8 mouse cellular contexts compared by ENCODE assay signal in the genomic region with DNA sequence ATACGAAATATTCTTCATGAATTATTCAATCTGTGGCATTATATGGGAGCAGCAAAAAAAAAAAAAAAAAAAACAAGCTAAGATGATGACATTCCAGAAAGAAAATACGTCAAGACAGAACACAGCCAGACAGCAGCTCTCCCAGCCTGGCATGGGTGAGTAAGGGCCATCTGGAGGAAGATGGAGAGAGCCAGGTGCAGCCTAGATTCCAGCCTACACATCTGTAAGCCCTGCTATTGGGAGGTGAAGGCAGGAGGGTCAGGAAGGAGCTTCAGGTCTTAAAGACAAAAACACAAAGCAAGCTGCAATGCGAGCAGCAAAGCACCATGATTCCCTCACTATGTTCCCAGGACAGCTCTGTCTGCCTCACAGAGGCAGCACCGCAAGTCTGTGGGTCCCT. TPM values are rescaled to one million over a fixed set of nuclear protein-coding genes. Genes with fewer than 3 reads are reported as not detected.
DNase-seq lines count a peak whose midpoint lies in the region; ATAC-seq lines count a peak whose summit lies in the region.

No protein-coding gene starts in this region.

- H3K4me3 ChIP-seq in midbrain, embryonic 13.5 days (replicated peaks) = no peak overlapping the region
- no peak overlapping the region for H3K4me3 ChIP-seq in midbrain, embryonic 10.5 days
- no peak overlapping the region for H3K4me3 ChIP-seq in limb, embryonic 10.5 days

- H3K27ac ChIP-seq in midbrain, embryonic 13.5 days = peak overlapping the region; percentile 33; the same call in 1 of the 2 replicates
- no peak overlapping the region for H3K27ac ChIP-seq in midbrain, embryonic 10.5 days (replicated peaks)
- H3K27ac ChIP-seq in limb, embryonic 10.5 days = peak overlapping the region; percentile 22

- H3K36me3 ChIP-seq in midbrain, embryonic 13.5 days = no peaks in the 10 kb centered on the region
- no peaks in the 10 kb centered on the region for H3K36me3 ChIP-seq in midbrain, embryonic 10.5 days
- no peaks in the 10 kb centered on the region for H3K36me3 ChIP-seq in limb, embryonic 10.5 days

- 70% methylated on average over 4 of the region's 4 CpGs for WGBS in midbrain, embryonic 13.5 days
- 63% methylated on average over 4 of the region's 4 CpGs for WGBS in midbrain, embryonic 10.5 days
- 77% methylated on average over 4 of the region's 4 CpGs for WGBS in limb, embryonic 10.5 days

- no peak overlapping the region for H3K4me2 ChIP-seq in midbrain, embryonic 13.5 days (replicated peaks)

- peak; percentile 66 for ATAC-seq in frontal cortex, adult (ENCODE audit: low TSS enrichment)
- ATAC-seq in midbrain, embryonic 13.5 days = no peak

- DNase-seq in frontal cortex, postnatal 36 days (ENCODE audit: low spot score in 2 of 2) = no peak
- DNase-seq in midbrain, embryonic 10.5 days (ENCODE audit: low spot score) = no peak
- no peak for DNase-seq in limb, embryonic 10.5 days (ENCODE audit: low spot score)
- peak; percentile 25 for DNase-seq in thymus, postnatal 25 days
- DNase-seq in gastrocnemius, postnatal 4 days (ENCODE audit: low spot score in 2 of 2) = no peak
- no peak for DNase-seq in adrenal gland, postnatal 14 days

- H3K4me1 ChIP-seq in midbrain, embryonic 13.5 days (replicated peaks) = no peaks in the 10 kb centered on the region
- H3K4me1 ChIP-seq in midbrain, embryonic 10.5 days = no peaks in the 10 kb centered on the region
- H3K4me1 ChIP-seq in limb, embryonic 10.5 days = 0 out of 2 replicates have a peak, but pooled peaks cover 9% of the 10 kb centered on the region

- no peak overlapping the region for H3K9ac ChIP-seq in midbrain, embryonic 13.5 days (replicated peaks)

- no peaks in the 10 kb centered on the region for H3K27me3 ChIP-seq in midbrain, embryonic 13.5 days
- H3K27me3 ChIP-seq in midbrain, embryonic 10.5 days (ENCODE audit: low read depth, poor library complexity, severe bottlenecking) = no peaks in the 10 kb centered on the region
- H3K27me3 ChIP-seq in limb, embryonic 10.5 days (ENCODE audit: low read depth, poor library complexity, severe bottlenecking) = no peaks in the 10 kb centered on the region

- no peaks in the 10 kb centered on the region for H3K9me3 ChIP-seq in midbrain, embryonic 13.5 days
- no peaks in the 10 kb centered on the region for H3K9me3 ChIP-seq in midbrain, embryonic 10.5 days (replicated peaks)
- H3K9me3 ChIP-seq in limb, embryonic 10.5 days (replicated peaks) = no peaks in the 10 kb centered on the region

RNA-seq across cellular contexts. Expression of a gene that starts 26.9 kb away (rescaled TPM):
- polyA plus RNA-seq in midbrain, embryonic 13.5 days (2015; fragmentation: Nextera tagmentation; extraction: Ambion mirVana) = 8.3 and 8.7 TPM in 2 replicates
- polyA plus RNA-seq in midbrain, embryonic 10.5 days (2016; fragmentation: Nextera tagmentation; extraction: Ambion mirVana) = 2.0 and 3.1 TPM in 2 replicates
- 2.3 and 3.2 TPM in 2 replicates for polyA plus RNA-seq in limb, embryonic 10.5 days (2016; fragmentation: Nextera tagmentation; extraction: Ambion mirVana)
- total RNA-seq in gastrocnemius, postnatal 4 days (2021) = 10 to 100 TPM; 13.1 to 17.0 TPM
- 164 and 209 TPM in 2 replicates for total RNA-seq in adrenal gland, postnatal 14 days (2021)
